Mouse (Mus musculus) common myeloid progenitor, adult 5-6 weeks (primary cell): Measurements from ENCODE around the gene Fbxo6. TPM values are rescaled to one million over a fixed set of nuclear protein-coding genes. Genes with fewer than 3 reads are reported as not detected.
"Not testable (repeated sequence)": the region's sequence is repeated elsewhere in the genome, so short reads cannot be mapped to it uniquely, and the experiment has no call there.

Source experiments
- ATAC-seq: replicated peaks from 2 replicates; pipeline ENCODE4 v1.8.0; 2016; ENCODE audit warnings: low read depth, mild to moderate bottlenecking, moderate TSS enrichment, inconsistent platforms; ENCODE audit not compliant: poor library complexity, severe bottlenecking
- total RNA-seq: library from RNA; stranded (forward); fragments of 200-1000, 187-1606 nt; gene quantifications from 2 replicates; pipeline ENCODE4 v1.2.3, GENCODE M21; 2017

Fbxo6 gene
- 2.9 and 7.1 TPM in 2 replicates for total RNA-seq

DNA sequence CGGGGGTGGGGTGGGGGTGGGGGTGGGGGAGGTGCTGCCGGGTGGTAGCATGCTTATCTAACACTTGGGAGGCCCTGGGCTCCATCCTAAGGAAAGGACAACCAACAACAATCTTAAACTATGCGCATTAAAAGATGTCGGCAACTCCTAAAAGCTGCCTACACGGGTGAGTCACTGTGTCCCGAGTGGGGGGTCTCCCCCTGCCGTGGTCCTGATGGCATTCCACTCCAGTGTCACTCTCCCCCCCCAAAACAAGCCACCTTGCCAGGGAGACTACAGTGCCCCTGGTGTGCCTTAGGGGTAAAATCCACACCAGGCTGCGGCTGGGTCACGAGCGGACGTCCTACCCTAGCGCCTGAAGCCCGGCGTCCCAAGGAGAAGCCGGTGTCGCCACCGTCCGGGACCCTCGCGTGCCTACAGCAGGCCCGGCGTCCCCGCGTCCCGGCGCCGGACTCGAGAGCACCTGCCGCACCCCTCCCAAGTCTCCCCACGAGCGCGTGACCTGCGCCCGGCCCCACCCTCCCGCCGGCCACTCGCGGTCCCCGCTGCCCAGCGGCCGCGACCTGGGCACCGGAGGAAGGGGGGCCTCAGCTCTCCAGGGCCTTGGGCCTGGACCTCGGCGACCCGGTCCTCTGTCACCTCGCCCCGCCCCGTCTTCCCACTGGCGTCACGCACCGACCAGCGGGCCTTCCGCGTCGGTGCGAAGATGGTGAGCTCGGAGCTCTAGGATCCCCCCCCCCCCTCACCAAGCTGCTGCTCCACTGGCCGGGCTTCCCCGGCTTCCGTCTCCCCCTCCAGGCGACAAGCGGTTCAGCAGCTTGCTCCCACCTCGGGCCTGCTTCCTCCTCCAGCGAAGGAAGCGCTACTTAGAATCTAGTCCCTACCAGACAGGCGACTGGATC, at the start of gene Fbxo6:
TSS of gene Fbxo6 (minus strand) at position 874 of the 902 bp plus-strand sequence.
- ATAC-seq, result peak; percentile 96

DNA sequence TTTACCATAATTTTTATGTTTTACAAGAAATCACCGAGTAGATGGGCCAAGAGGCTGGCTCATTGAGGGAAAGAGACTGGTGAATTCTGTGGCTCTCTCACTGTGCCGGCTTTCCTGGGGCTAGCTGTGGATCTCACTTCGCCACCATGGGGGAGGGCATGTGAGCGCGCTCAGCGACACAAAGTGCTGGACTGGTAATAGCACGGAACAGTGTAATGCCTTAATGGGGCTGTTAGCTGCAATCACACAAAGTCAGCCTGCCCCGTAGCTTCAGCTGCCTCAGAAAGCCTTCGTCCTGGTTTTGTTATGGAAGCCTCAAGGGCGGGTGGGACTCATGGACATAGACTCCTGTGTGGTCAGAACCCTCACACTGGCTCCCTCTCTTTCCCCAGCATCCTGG, 46.8 kb upstream of the Fbxo6 start:
- ATAC-seq, result no peak

DNA sequence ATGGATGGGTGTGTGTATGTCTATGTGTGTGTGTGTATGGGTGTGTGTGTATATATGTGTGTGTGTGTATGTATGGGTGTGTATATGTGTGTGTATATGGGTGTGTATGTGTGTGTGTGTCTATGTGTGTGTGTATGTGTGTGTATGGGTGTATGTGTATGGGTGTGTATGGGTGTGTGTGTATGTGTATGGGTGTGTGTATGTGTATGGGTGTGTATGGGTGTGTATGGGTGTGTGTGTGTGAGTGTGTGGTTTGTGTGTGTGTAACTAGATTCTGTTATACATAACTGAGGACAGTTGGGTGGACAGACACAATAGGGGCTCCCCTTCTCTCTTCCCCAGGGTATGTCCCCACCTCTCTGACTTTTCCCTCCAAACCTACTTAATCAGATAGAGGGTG, 42.5 kb upstream of the Fbxo6 start:
- ATAC-seq, result no peak

DNA sequence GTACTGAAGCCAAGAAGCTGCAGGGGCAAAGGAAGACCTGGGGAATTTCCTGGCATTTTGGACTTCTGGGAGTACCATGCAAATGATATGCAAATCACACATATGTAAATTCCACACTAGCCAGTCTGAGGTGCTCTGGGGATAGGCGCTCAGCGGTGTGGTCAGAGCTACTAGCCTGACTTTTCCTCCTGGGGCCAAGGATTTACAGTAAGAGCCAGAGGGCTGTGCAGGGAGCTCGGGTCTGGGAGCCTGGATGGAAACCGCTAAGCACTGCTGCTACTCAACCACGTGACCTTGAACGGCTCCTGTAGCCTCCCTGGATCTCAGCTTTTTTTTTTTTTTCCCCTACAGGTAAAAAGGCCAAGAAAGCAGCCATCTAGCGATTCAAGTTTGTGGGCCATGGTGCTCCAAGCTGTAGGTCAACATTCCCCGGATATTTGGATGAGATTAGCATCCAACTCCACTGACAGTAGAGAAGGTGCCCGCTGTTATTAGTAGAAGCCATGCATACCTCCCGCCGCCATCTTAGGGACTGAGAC, 40.8 kb upstream of the Fbxo6 start:
- no peak for ATAC-seq

DNA sequence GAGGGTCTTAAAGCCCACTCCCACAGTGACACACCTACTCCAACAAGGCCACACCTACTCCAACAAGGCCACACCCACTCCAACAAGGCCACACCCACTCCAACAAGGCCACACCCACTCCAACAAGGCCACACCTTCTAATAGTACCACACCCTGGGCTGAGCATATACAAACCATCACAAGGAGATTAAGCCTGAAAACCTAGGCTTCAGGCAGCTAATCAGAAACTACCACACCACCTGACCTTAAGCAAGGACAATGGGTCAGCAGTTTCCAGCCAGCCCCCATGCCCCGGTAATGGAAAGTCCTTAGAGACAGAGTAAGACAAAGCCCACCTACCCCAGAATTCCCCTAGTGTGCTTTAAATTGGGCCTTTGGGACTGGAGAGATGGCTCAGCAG, 36.8 kb upstream of the Fbxo6 start:
- ATAC-seq, result not testable (repeated sequence)

DNA sequence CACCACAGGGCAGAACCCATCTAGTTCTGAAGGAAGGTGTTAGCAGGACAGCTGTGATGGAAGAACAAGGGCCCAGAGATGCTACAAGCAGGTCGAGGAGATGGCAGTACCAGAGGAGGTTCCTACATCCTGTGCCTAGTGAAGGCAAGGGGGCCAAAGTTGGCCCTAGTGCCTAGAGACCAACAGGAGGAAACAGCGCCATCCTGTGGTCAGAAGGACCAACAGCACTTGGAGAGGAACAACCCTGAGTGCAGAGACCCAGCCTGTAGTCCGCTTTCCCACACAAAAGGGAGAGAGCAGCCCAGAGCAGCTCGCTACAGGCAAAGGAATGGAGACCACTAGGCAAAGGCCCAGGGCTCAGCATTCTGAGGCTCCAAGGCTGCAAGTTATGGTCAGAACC, 33.9 kb upstream of the Fbxo6 start:
- ATAC-seq, result no peak

DNA sequence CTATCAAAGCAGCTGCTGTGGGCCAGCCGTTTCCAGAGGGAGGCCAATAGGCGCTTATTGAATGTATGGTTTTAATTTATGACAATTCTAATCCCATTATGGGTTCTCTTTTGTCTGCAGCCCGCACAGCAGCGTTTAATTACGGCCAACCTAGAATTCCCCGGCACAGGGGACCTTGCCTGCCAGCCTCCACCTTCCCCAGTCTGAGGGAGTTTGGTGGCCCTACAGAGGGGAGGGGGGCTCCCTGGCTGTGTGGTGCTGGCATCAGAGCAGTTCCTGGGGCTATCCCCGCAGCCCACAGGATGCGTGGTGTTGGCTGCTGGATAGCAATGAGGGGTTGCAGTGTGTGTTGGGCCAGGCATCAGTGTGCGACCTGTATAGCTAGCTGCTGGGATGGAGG, 32.6 kb upstream of the Fbxo6 start:
- ATAC-seq, result no peak

DNA sequence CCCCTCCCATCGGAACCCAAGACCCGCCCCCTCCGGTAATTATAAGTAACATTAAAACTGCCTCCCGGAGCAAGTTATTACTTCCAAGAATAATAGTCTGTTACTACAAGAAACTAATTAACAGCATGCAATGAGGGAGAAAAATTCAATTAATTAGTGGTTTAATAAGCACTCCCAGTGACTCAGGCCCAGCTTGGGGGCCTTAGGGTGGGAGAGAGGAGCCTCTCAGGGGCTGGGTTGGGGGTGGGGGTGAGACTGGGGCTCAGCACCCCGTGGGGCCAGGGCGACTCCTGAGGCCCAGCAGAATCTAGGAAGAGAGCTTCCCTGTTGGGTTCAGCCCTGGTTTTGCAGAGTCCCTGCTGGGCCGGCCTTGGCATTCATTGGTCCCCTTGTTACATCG, 30.4 kb upstream of the Fbxo6 start:
- no peak for ATAC-seq

DNA sequence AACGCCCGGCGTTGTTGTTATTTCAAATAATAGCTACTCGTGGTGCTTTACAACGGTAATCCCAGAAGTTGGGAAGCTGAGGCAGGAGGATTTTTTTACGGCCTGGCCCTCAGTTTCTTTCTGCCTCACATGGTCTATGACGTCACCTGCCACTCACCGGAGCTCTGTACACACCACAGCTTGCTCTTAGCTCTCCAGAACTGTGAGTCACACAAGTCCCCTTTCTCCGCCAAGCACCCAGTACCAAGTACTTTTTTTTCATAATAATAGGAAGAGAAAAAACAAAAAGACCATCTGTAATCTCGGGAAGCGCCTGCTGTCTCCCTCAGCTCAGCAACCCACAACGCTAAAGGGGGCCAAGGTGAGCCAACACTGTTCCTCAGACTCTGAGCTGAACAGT, 29.5 kb upstream of the Fbxo6 start:
- ATAC-seq, result no peak

DNA sequence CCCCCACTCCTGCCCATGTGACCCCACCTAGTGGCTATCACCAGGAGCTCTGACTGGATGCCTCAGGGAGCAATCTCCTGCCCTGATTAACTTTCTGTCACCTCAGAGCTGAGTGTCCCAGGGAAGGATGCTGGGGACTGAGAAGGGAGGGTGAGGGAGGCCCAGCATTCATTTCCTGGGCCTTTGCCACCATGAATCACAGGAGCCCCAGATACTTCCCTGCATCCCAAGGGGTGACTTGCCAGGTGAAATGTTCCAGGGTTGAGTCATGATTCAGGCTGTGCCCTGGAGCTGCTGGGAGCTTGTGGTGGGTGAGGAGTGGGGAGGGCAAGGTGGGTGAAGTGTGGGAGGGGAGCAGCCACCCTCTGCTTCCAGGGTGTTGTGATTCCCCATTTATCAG, 25.8 kb upstream of the Fbxo6 start:
- ATAC-seq, result no peak

DNA sequence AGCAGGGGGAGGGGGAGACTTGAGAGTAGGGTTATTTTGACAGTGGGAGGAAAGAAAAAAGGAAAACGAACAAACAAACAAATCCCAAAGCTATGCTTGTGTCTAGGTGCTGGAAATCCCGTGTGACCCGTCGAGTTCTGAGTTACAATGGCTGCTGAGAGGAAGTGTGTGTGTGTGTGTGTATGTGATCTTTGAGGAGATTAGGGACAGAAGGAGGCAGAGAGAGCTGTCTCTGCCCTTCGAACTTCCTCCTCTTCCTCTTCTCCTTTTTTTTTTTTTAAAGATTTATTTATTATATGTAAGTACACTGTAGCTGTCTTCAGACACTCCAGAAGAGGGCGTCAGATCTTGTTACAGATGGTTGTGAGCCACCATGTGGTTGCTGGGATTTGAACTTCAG, 24.7 kb upstream of the Fbxo6 start:
- peak; percentile 57; the same call in 1 of the 2 replicates for ATAC-seq

DNA sequence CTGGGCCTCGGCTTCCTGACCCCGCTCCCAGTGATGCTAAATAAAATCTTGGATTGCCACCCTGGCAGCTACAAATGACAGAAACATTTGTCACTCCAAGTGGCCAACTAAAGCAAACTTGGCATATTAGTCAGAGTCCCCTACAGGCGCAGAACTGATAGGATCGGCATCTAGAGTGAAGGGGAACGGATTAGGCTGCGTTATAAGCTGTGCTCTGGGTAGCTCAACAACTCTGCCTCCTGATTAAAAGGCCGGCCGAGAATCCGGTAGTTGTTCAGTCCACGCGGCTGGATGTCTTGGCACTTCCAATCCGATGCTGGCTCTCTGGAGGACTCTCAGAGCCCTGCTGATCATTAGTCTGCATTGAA, 22.5 kb upstream of the Fbxo6 start:
- ATAC-seq, result no peak

DNA sequence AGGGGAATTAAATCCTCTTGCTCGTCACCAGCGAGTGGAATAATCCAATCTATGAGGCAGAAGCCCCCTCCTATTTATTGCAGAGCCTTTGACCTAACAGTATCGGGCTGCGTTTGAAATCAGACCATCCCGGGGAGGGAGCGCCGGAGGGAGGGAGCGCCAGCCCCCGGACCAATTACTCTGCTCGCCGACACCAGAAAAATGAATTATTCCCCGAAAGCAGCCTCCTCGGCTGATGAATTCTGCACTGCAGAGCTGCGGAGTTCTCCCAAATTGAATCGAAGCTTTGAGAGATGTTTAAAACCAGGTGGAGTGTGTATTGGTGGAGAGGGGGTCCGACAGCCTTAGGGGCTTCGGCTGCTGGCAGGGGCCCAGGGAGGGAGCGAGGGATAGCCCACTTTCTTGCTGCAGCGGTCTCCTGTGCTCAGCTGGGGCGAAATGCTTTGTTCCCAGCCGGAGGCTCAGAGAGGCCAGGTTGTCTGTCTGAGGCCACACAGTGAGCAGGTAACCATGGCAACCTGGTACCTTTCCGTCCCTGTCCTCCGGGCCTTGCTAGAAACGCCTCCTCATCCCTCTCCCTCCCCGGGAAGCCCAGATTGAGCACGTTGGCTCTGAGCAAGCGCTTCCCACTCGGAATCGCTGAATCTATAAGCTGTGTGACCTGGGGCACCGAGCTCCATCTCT, 22.0 kb upstream of the Fbxo6 start:
- ATAC-seq, result no peak

DNA sequence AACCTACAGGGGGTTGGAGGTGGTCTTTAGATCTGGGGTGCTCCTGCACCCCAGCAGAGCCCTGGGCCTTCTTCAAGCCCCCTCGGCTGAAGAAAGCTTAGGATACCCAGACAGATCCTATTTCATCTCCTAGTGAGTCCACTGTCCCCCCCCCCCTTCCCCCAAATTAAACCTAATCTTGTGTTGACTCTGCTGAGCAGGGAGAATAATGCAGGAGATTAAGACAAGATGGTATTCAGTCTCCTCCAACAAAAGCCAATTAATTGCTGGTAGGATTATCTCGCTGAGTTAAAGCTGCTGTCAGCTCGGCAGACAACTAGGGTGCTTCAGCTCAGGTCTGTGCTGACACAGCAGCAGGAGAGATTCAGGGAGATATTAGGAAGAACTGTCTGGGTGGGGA, 19.3 kb upstream of the Fbxo6 start:
- ATAC-seq, result no peak

DNA sequence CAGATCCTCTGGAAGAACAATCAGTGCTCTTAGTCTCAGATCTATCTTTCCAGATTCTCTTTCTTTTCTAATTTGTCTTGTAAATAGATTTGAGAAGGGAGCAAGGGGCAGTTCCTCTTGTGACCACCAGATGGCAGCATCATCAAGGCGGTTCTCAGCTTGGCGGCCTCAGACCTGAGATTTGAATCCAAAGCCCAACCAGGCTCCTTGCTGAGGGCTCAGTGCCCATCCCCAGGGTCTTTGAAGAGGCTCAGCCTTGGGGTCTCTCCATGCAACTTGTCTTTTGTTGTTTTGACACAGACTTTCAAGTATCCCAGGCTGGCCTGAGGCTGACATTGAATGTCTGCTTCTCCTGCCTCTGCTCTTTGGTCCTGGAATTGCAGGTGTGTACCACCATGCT, 18.9 kb upstream of the Fbxo6 start:
- 0 out of 2 replicates have a peak, but pooled peaks have one; percentile 19 for ATAC-seq

DNA sequence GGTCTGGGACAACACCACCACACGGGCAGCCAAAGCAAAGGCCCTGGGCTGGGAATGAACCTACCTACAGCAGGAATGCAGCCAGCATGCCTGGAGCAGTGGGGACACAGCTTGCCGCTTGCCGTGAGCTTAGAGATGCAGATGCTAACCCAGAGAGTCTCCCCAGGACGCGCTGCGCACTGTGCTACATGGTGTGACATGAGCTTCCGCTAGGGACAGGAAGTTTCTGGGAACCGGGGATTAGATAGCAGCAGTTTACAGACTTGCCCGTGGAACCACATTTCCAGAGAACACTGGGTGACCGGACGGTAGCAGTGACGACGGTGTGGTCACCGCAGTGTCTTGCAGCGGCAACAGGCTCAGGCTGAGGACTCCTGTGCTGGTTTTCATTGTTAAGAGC, 17.6 kb upstream of the Fbxo6 start:
- ATAC-seq, result peak; percentile 48

DNA sequence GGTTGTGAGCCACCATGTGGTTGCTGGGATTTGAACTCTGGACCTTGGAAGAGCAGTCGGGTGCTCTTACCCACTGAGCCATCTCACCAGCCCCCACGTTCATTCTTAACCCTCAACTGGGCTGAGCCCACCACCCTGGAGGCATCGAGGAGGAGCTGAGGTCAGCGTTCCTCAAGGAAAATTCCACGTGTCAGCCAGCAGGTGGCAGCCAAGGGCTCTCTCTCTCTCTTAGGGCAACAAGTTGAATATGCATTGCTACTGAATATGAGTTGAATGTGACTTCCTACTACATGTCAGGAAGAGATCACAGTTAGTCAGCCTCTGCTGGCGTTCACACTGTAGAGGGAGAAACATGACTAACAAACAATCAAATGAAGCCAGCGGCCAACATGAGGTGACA, 16.3 kb upstream of the Fbxo6 start:
- peak; percentile 40 for ATAC-seq

DNA sequence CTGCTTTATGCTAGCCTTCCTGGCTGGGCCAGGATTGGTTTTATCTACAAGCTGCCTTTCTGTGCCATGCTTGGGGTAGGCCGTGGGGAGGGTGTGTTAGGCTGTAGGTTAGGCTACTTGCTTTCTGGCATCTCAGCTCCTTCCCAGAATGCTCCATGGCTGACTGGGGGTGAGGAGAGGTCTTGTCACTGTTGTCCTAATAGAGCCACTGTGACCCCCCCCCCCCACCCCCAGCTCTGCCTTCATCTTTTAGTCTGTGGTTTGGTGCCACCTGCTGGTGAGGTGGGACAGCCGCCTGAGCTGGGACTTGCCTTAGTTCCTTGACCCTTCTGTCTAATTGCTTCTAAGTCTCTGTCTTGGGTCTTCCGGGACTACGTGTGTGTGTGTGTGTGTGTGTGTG, 15.0 kb upstream of the Fbxo6 start:
- ATAC-seq, result no peak

DNA sequence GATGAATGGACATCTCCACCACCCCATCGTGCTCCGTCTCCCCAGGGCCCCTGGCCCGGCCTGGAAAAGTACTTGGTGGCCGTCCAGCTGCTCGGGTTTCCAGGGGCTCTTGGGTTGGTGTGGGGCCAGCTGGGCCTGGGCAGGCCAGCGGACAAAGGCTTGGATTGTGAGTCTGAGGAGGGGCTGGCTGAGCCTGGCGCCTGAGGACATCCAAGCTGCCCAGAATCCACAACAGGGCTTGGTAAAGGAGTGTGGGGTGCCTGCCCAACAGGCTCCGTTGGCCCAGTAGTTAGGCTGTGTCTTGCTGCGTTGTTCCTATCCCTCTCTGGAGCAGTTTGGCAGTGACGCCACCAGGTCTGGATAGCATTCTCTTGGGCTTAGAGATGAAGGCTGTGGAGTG, 14.5 kb upstream of the Fbxo6 start:
- ATAC-seq, result no peak

DNA sequence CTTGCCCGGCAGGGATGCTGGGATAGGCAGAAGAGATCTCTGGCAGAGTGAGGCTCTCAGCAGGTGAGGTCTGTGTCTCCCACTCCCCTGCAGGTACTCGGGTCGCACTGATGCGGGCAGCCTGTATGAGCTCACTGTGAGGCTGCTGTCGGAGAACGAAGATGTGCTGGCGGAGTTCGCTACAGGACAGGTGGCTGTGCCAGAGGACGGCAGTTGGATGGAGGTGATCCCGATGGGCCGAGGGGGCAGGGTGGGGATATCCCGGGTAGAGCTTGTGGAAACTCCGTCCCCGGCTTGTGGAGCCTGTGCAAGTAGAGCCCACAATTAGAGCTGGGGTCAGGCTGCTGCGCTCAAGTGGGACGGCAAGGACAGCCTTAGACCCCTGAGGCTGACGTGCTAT, 13.6 kb upstream of the Fbxo6 start:
- ATAC-seq, result no peak

DNA sequence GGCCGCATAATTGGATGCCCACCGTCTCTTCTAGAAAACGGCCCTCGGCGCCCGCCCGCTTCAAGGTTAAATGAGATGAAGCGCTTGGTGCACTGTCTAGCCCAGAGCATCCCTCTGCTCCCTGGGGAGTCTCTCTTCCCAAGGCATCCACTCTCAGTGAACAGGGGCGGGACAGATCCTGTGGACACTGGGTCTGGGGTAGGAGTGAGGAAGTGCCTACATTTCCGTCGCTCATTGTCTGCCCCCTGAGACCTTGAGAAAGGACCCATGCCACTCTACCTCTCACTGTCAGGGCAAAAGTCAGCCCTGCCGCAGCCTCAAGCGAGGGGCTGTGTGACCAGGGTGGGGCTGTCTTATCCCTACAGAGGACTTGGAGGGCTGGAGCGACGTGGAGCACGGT, 12.5 kb upstream of the Fbxo6 start:
- ATAC-seq, result no peak
